Mouse (Mus musculus) mouse embryonic stem cell (cell line): ENCODE data around the gene Olfr345.

Source experiments
- in situ Hi-C, 2 experiments: fragments of 300-500 bp; cut with MboI; formaldehyde crosslinking; loops; 1 replicate in 1 of 2; 3 replicates in 1 of 2; pipeline ENCODE4 v1.14.3; 2019 to 2020; ENCODE audit warnings: low sequenced_read_pairs in 2 of 2, low pct_unique_long_range_greater_than_20kb in 1 of 2, mixed read lengths in 1 of 2; ENCODE audit not compliant: unreplicated experiment in 1 of 2

Gene Olfr345

DNA sequence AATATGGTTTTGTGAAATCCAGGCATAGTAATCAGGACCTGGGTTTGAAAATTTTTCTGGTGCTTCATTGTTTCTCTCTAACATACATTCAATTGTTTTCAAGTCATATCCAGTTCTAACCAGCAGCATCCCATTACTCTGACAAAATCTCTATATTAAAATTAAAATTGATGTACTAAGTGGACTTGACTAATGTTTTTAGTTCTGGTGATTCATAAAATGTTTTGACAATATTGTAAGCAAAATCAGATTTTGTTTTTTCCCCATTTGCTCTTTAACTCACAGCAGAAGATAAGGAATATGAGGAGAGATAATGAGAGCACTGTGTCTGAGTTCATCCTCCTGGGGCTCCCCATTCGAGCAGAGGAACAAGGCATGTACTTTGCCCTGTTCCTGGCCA, at the start of gene Olfr345:
Gene Olfr345, plus strand, starts transcription at position 301 of the 400 bp plus-strand sequence.
- in situ Hi-C loops: no loop called here

DNA sequence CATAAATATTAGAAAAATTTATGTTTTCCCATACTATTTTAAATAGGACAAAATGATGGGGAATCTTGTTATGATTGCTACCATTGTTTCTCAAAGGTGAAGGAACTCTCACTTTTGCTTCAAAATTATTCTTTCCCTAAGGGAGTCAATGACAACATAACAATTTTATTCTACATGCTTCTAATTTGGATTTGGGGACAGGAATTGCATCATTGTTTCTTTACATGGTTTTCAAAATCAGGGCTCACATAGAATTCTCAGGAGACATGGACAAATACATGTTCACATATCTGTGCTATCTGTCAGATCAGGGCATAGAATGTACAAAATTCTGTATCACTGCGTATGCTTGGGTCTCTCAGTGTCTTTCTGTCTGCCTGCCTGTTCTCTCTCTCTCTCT, 45.6 kb downstream of the Olfr345 start, which contains the start of gene Olfr346:
Gene Olfr346, plus strand, starts transcription at position 301 of the 400 bp plus-strand sequence.
- in situ Hi-C loops: no loop called here
